Mouse (Mus musculus) 3T3-L1 (cell line): Measurements from ENCODE around the gene Clstn2.

ENCODE experiments used
- DNase-seq: peaks from one replicate; pipeline ENCODE4 v3.0.0-alpha.2; 2015; ENCODE audit warnings: low read depth, low spot score

Gene Clstn2

GRCm38 (mm10) chr9:97775770-97776169 lies 257.2 kb downstream of the Clstn2 start:
- no peak for DNase-seq

- DNase-seq, result no peak
These were observed 258.0 kb downstream of the Clstn2 start for GRCm38 (mm10) chr9:97774991-97775390.

- no peak for DNase-seq
These were observed 259.1 kb downstream of the Clstn2 start for GRCm38 (mm10) chr9:97773911-97774310.

- no peak for DNase-seq
These were observed 260.6 kb downstream of the Clstn2 start for GRCm38 (mm10) chr9:97772431-97772830.

DNA sequence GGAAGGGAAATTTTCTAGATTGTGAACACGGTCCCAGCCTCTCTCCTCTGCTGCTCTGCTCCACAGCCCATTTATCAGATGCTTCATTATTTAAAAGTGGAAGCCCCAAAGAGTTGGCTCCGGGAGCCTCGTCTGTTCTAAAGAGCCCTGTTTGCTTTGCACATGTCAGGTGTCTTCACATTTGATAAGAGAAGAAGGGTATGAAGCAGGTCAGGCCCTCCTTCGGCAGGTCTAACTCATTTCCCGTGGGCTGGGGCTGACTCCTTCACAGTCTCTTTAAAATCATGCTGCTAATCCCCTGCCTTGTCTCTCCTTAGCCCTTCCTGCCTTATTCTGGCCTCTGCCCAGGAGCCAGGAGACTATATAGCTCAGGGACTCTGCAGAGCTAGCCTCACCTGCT lies 263.6 kb downstream of the Clstn2 start:
- no peak for DNase-seq

GRCm38 (mm10) chr9:97765251-97765767 lies 267.7 kb downstream of the Clstn2 start:
- no peak for DNase-seq

- no peak for DNase-seq
These were observed 269.9 kb downstream of the Clstn2 start for GRCm38 (mm10) chr9:97763048-97763447.

- no peak for DNase-seq
These were observed 277.2 kb downstream of the Clstn2 start for GRCm38 (mm10) chr9:97755599-97756270.

DNA sequence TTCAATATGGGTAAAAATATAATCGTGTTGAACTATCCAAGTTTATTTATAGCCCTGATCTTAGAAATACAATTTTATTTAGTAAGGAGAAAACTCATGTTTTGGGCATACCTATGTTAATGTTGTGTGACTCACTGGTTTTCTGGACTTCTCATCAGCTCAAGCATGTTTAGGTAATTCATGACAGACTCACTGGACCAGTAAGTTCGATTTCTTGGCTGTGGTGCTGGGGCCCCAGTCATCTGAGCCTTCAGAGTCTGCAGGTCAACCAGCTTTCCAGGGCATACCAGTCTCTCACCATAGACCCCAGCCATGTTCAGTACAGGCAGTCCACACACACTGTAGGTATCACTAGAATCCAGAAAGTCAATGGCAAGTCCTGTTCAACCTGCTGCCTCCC lies 279.3 kb downstream of the Clstn2 start:
- no peak for DNase-seq

GRCm38 (mm10) chr9:97746574-97746973 lies 286.4 kb downstream of the Clstn2 start:
- no peak for DNase-seq

- no peak for DNase-seq
These were observed 305.1 kb downstream of the Clstn2 start for GRCm38 (mm10) chr9:97727715-97728486.

DNA sequence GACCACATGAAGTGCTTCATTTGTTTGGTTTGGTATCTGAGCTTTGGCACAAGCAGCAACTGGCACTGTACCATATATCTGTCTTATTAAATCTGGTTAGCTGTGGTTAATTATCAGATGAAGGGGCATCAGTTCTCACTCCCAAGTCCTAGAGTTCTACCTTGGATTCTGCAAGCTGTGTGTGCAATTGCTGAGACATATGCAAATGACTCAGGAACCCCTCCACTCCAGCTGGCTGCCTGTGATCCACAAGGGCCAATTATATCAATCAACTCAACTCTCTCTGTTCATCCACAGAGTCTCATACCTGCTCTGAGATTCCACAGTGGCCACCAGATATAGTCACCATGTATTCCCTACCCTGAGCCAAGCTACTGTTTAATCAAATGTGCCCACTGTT lies 315.3 kb downstream of the Clstn2 start:
- DNase-seq, result no peak

DNA sequence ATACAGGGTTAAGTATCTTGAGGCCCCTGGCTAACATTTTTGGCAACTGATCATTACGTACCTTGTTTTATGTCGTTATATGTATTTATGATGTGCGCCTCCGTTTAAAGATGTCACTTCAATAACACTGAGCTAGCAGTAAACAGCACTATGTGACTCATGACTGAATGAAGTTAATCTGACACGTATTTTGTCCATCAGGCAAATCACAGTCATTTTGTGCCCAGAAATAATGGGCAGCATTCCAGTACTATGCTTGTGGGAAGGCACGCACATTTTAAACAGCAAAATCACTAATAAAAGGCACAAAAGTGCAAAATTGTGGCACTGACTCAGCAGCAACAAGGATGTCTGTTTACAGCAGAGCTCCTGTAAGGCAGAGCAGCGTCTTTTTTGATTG lies 316.0 kb downstream of the Clstn2 start:
- DNase-seq, result no peak

- no peak for DNase-seq
These were observed 320.1 kb downstream of the Clstn2 start for GRCm38 (mm10) chr9:97712888-97713287.

GRCm38 (mm10) chr9:97703901-97704503 lies 329.0 kb downstream of the Clstn2 start:
- no peak for DNase-seq

DNA sequence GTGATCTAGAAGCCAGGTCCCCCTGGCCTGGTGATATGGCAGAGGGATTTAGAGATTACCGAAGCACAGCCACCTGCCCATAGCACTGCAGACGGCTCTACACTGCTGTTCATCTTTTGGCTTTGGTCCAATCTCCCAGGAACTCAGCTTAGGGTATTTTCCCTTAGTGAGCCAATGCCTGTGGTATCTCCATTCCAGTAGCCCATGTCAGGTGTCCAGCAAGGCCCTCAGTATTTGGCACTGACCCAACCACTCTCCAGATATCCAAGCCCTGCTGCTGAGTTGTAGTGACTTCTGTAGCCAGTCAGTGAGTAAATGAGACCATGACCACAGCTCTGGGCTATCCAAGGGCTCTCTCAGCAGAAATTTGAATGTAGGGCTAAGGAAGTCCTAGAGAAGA lies 330.0 kb downstream of the Clstn2 start:
- DNase-seq, result no peak

GRCm38 (mm10) chr9:97699983-97700382 lies 333.0 kb downstream of the Clstn2 start:
- DNase-seq, result no peak

- DNase-seq, result no peak
These were observed 334.0 kb downstream of the Clstn2 start for GRCm38 (mm10) chr9:97699020-97699419.

- no peak for DNase-seq
These were observed 334.9 kb downstream of the Clstn2 start for GRCm38 (mm10) chr9:97698071-97698470.

- no peak for DNase-seq
These were observed 336.2 kb downstream of the Clstn2 start for GRCm38 (mm10) chr9:97696655-97697235.

GRCm38 (mm10) chr9:97695278-97695677 lies 337.7 kb downstream of the Clstn2 start:
- no peak for DNase-seq

DNA sequence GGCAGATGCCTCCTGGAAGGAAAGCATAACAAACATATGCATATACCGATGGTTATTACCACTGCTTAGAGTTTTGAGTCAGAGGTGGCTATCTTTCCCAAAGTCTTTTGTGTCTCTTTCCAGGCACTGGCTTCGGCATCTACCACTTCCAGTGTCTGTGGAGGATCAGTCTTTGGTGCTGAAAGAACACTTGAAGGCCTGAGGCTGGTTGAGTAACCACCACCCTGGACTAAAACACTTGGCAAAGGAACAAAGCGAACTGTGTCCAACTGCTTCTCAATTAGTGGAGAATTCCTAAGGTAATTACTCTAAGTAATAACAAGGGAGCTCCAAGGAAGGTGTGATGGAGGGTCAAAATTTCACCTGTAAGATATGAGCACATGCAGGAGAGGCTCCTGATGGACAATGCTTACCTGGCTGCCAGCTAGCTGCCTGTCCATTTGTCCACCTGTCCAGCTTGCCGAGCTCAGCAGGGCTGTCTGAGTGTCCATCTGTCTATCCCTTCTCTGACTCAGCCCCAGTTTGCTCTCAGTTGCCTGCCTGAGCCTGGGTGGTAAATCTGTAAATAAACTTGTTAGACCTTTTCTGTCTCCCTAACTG lies 346.1 kb downstream of the Clstn2 start:
- no peak for DNase-seq
